Mouse (Mus musculus): Measurements from ENCODE around the gene Cd300e.

- TF ChIP-seq EP300 (optimal IDR thresholded peaks at IDR 0.05): no peak
- TF ChIP-seq CTCF (IDR thresholded peaks at IDR 0.05; ENCODE audit: low read depth): no peak
These were observed 15.5 kb upstream of the Cd300e start for GRCm38 (mm10) chr11:115077436-115077835.

All from stomach, postnatal 0 days (tissue).